Mouse (Mus musculus): Measurements from ENCODE around the gene Stag2. TPM values are rescaled to one million over a fixed set of nuclear protein-coding genes. Genes with fewer than 3 reads are reported as not detected.

Gene Stag2
- polyA plus RNA-seq (2012; rRNA removed) = 29.7 and 31.3 TPM in 2 replicates

DNA sequence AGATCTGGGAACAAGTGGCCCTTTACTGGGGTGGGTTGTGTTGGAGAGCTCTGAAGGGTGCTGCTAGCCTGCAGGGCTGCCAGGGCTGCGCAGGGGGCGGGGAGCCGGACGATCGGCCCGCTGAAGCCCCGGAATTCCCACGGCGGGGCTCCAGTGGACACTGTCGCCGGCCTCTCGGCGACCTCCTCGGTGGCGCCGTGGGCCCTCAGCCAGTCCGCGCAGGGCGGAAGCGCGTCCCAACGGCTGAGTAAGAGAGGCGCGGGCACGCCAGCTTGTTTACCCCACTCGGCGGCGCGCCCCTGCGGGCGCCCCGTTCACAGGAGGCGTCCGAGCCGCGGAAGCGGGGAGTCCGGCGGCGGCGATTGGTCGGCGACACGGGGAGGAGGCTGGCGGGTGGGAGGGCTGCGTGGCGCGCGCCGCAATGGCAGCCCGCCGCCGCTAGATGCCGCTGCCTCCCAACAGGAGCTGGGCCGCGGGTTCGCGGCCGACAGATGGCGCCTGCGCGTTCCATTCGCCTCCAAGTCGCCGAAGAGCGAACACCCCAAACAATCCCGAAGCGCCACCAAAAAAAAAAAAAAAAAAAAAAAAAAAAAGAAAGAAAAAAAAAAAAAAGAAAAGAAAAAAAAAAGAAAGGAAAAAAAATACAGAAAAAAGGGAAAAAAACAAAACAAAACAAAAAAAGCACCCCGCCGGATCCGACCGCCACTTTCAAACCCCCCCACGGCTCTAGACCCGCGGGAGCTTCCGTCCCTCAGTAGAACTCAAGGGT is at the start of gene Stag2:
Stag2 (plus strand) TSS at position 530 of the 769 bp plus-strand sequence.
- peak; percentile 62 for TF ChIP-seq CTCF (IDR thresholded peaks at IDR 0.05; ENCODE audit: borderline replicate concordance, insufficient read depth, low read depth, low read length)
- TF ChIP-seq POLR2A (IDR thresholded peaks at IDR 0.05; ENCODE audit: borderline replicate concordance, insufficient read depth, low read length) = peak; percentile 31; the same call in 1 of the 2 replicates
- 11% methylated on average over 71 of the region's 76 CpGs for WGBS

DNA sequence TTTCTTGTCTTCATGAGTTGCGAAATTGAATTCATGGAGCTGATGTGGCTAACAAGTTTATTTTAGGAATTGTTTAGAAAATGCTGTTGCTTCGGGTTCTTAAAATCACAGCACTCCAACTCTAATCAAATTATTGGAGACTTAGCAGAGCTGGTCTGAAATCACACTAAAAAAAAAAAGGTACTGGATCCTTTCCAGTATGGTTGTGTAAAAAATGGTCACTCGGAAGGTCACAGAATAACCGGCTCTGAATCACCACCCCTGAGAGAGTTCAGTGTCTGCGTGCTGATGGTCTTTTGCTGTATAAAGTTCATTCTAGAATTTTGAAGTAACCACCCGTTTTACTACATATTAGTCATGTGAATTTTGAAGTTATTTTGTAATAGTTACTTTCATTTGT is 42.0 kb upstream of the Stag2 start:
- Histone ChIP-seq H3K27me3 (ENCODE audit: control insufficient read depth, insufficient read depth, low read length) (no peaks in the 10 kb centered on the region), H3K27ac (ENCODE audit: insufficient read depth, low read length) (no peak overlapping the region), H3K4me3 (replicated peaks; ENCODE audit: insufficient read depth, low read depth, low read length) (no peak overlapping the region), H3K4me1 (ENCODE audit: control insufficient read depth, insufficient read depth, low read length) (no peaks in the 10 kb centered on the region)
- DNase-seq = no peak
- no peak for TF ChIP-seq POLR2A (IDR thresholded peaks at IDR 0.05; ENCODE audit: borderline replicate concordance, insufficient read depth, low read length)
- TF ChIP-seq CTCF (IDR thresholded peaks at IDR 0.05; ENCODE audit: borderline replicate concordance, insufficient read depth, low read depth, low read length) = no peak
- WGBS = 88% methylated on average over 6 of the region's 6 CpGs

More for the DNA sequence above, at the start of gene Stag2:
- DNase-seq = peak; percentile 86 to 88
- Histone ChIP-seq H3K27me3 (ENCODE audit: control insufficient read depth, insufficient read depth, low read length) (no peaks in the 10 kb centered on the region), H3K27ac (ENCODE audit: insufficient read depth, low read length) (peak within 1 kb of the TSS; percentile 100), H3K4me1 (ENCODE audit: control insufficient read depth, insufficient read depth, low read length) (no peaks in the 10 kb centered on the region), H3K4me3 (replicated peaks; ENCODE audit: insufficient read depth, low read depth, low read length) (peak within 1 kb of the TSS; percentile 97)

- no peaks in the 10 kb centered on the region for H3K27me3 ChIP-seq (ENCODE audit: control insufficient read depth, insufficient read depth, low read length)
- DNase-seq = no peak
- no peaks in the 10 kb centered on the region for H3K4me1 ChIP-seq (ENCODE audit: control insufficient read depth, insufficient read depth, low read length)
- no peak overlapping the region for H3K27ac ChIP-seq (ENCODE audit: insufficient read depth, low read length)
- H3K4me3 ChIP-seq (replicated peaks; ENCODE audit: insufficient read depth, low read depth, low read length) = no peak overlapping the region
- 74% methylated on average over 1 of the region's 1 CpGs for WGBS
- TF ChIP-seq POLR2A (IDR thresholded peaks at IDR 0.05; ENCODE audit: borderline replicate concordance, insufficient read depth, low read length) (no peak), CTCF (IDR thresholded peaks at IDR 0.05; ENCODE audit: borderline replicate concordance, insufficient read depth, low read depth, low read length) (no peak)
Measured at GRCm38 (mm10) chrX:42110585-42110984, 38.5 kb upstream of the Stag2 start.

DNA sequence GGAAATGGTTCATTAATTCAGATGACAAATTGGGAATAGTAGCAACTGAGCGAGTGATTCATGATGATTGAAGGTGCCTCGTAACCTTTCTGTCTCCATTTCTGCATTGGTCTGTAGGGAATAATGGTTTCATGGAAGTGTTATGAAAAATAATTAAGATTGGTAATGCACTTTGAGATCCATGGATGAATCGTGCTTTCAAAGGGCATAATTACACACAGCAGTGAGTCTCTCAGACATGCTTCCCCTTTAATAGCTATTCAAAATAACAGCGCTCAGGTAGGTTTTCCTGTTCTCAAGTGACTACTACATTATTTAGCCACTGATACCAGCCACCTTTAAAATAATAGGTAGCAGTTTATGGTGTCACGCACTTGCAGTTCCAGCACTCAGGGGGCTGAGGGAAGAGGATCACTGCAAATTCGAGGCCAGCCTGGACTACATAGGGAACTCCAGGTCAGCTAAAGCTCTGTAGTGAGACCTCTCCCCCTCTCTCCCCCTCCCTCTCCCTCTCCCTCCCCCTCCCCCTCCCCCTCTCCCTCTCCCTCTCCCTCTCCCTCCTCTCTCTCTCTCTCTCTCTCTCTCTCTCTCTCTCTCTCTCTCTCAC is 29.6 kb upstream of the Stag2 start:
- Histone ChIP-seq H3K27me3 (ENCODE audit: control insufficient read depth, insufficient read depth, low read length) (no peaks in the 10 kb centered on the region), H3K4me1 (ENCODE audit: control insufficient read depth, insufficient read depth, low read length) (no peaks in the 10 kb centered on the region), H3K27ac (ENCODE audit: insufficient read depth, low read length) (no peak overlapping the region), H3K4me3 (replicated peaks; ENCODE audit: insufficient read depth, low read depth, low read length) (no peak overlapping the region)
- 85% methylated on average over 6 of the region's 6 CpGs for WGBS
- no peak for DNase-seq
- TF ChIP-seq CTCF (IDR thresholded peaks at IDR 0.05; ENCODE audit: borderline replicate concordance, insufficient read depth, low read depth, low read length) = no peak
- TF ChIP-seq POLR2A (IDR thresholded peaks at IDR 0.05; ENCODE audit: borderline replicate concordance, insufficient read depth, low read length) = no peak

DNA sequence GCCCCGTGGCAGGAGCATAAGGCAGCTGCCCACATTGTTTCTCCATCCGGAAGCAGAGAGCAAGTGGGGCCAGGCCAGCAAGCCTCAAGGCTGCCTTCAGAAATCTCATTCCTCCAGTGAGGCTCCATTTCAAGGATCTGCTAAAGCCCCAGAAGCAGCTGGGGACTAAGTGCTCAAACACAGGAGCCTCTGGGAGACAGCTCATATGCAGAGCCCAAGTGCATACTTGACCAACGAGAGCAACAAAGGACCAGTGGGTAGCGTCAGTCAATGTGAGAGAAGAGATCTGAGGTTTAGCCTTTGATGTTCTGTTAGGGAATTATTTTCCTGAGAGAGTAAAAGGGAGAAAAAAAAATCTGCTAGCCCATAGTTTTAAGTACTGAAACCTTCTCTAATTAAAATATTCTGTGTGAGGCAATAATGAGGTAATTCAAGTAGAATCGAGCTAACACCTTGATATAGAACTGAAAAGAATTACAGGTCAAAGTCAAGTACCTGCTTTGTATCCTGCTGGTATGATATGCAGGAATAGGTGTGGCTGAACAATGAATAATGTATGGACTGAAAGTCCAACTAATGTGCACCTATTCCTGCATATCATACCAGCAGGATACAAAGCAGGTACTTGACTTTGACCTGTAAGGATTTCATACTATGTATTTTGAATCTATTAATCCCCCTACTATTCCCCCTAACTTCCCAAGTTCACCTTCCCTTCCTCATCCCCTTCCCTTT is 24.0 kb upstream of the Stag2 start:
- Histone ChIP-seq H3K27ac (ENCODE audit: insufficient read depth, low read length) (no peak overlapping the region), H3K4me3 (replicated peaks; ENCODE audit: insufficient read depth, low read depth, low read length) (no peak overlapping the region), H3K27me3 (ENCODE audit: control insufficient read depth, insufficient read depth, low read length) (no peaks in the 10 kb centered on the region), H3K4me1 (ENCODE audit: control insufficient read depth, insufficient read depth, low read length) (no peaks in the 10 kb centered on the region)
- no peak for TF ChIP-seq CTCF (IDR thresholded peaks at IDR 0.05; ENCODE audit: borderline replicate concordance, insufficient read depth, low read depth, low read length)
- TF ChIP-seq POLR2A (IDR thresholded peaks at IDR 0.05; ENCODE audit: borderline replicate concordance, insufficient read depth, low read length) = no peak
- DNase-seq = no peak
- 63% methylated on average over 5 of the region's 5 CpGs for WGBS

- TF ChIP-seq CTCF (IDR thresholded peaks at IDR 0.05; ENCODE audit: borderline replicate concordance, insufficient read depth, low read depth, low read length) (no peak), POLR2A (IDR thresholded peaks at IDR 0.05; ENCODE audit: borderline replicate concordance, insufficient read depth, low read length) (no peak)
Measured at GRCm38 (mm10) chrX:42139882-42140281, 9.2 kb upstream of the Stag2 start.

GRCm38 (mm10) chrX:42142620-42143019 is 6.5 kb upstream of the Stag2 start:
- no peaks in the 10 kb centered on the region for H3K4me1 ChIP-seq (ENCODE audit: control insufficient read depth, insufficient read depth, low read length)
- DNase-seq = no peak
- H3K27me3 ChIP-seq (ENCODE audit: control insufficient read depth, insufficient read depth, low read length) = no peaks in the 10 kb centered on the region
- no peak overlapping the region for H3K27ac ChIP-seq (ENCODE audit: insufficient read depth, low read length)
- TF ChIP-seq CTCF (IDR thresholded peaks at IDR 0.05; ENCODE audit: borderline replicate concordance, insufficient read depth, low read depth, low read length) (no peak), POLR2A (IDR thresholded peaks at IDR 0.05; ENCODE audit: borderline replicate concordance, insufficient read depth, low read length) (no peak)
- H3K4me3 ChIP-seq (replicated peaks; ENCODE audit: insufficient read depth, low read depth, low read length) = no peak overlapping the region
- 51% methylated on average over 3 of the region's 3 CpGs for WGBS

More at GRCm38 (mm10) chrX:42139882-42140281, 9.2 kb upstream of the Stag2 start:
- no peak for DNase-seq
- Histone ChIP-seq H3K4me1 (ENCODE audit: control insufficient read depth, insufficient read depth, low read length) (no peaks in the 10 kb centered on the region), H3K4me3 (replicated peaks; ENCODE audit: insufficient read depth, low read depth, low read length) (no peak overlapping the region), H3K27me3 (ENCODE audit: control insufficient read depth, insufficient read depth, low read length) (no peaks in the 10 kb centered on the region), H3K27ac (ENCODE audit: insufficient read depth, low read length) (no peak overlapping the region)
- 77% methylated on average over 9 of the region's 9 CpGs for WGBS

Data from cerebellum, adult 2 months (tissue).